Mouse (Mus musculus) spleen, adult 2 months (tissue): ENCODE results near the gene Col4a6.

ENCODE experiments used
- CTCF ChIP-seq: fragments of 200-500 bp; IDR thresholded peaks from 2 replicates; pipeline ENCODE4 v1.5.1; 2011; ENCODE audit warnings: mild to moderate bottlenecking, inconsistent platforms; ENCODE audit not compliant: insufficient read depth, insufficient read length, insufficient replicate concordance; ENCODE audit errors: extremely low read depth
- POLR2A ChIP-seq: fragments of 200-500 bp; IDR thresholded peaks from 2 replicates; pipeline ENCODE4 v1.6.1; 2011; ENCODE audit warnings: low read depth, low read length, inconsistent platforms

DNA sequence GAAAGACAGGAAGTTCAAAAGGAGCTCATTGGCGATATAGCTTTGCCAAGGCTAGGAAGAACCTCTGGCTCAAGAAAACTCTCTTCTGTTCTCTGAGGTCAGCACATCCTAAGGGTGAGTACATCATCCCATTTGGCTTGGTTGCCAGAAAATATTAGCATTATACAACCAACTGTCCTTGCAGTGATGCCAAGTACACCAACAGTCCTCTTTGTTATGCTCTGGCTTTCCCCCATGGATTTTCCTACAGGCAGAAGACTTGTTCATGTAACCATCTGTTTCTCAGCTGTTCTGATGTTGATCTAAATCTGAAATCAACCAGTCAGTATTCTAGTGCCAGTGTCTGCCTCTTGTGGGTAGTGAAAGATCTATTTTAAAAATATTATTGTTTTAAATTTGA, 103.6 kb downstream of the Col4a6 start:
- no peak for TF ChIP-seq CTCF
- TF ChIP-seq POLR2A = no peak
